Mouse (Mus musculus): Measurements from ENCODE around the gene Git1. TPM values are rescaled to one million over a fixed set of nuclear protein-coding genes. Genes with fewer than 3 reads are reported as not detected.

Gene Git1
- polyA plus RNA-seq, 1 experiment from 2014 or later, result 18.1 TPM

- Histone ChIP-seq H3K4me2 (replicated peaks; ENCODE audit: low read depth, low read length) (no peak overlapping the region), H3K27ac (ENCODE audit: low read depth, low read length) (no peak overlapping the region), H3K9me3 (ENCODE audit: control insufficient read depth, low read length) (no peaks in the 10 kb centered on the region), H3K36me3 (ENCODE audit: control insufficient read depth, insufficient read depth, low read length) (peaks cover 77% of the 10 kb centered on the region), H3K4me1 (ENCODE audit: control insufficient read depth, insufficient read depth, low read length) (peaks cover 15% of the 10 kb centered on the region), H3K4me3 (ENCODE audit: low read length) (no peak overlapping the region), H3K9ac (ENCODE audit: low read depth, low read length) (no peak overlapping the region), H3K27me3 (ENCODE audit: control insufficient read depth, insufficient read depth, low read length) (no peaks in the 10 kb centered on the region)
- ATAC-seq (ENCODE audit: low FRiP score, low TSS enrichment), result no peak
- 94% methylated on average over 4 of the region's 4 CpGs for WGBS
These were observed 8.6 kb downstream of the Git1 start for GRCm38 (mm10) chr11:77501971-77502370.

GRCm38 (mm10) chr11:77502481-77502880 lies 9.1 kb downstream of the Git1 start:
- no peak for ATAC-seq (ENCODE audit: low FRiP score, low TSS enrichment)
- Histone ChIP-seq H3K4me2 (replicated peaks; ENCODE audit: low read depth, low read length) (no peak overlapping the region), H3K4me1 (ENCODE audit: control insufficient read depth, insufficient read depth, low read length) (peaks cover 9% of the 10 kb centered on the region; the same call in 1 of the 2 replicates), H3K4me3 (ENCODE audit: low read length) (no peak overlapping the region), H3K9ac (ENCODE audit: low read depth, low read length) (no peak overlapping the region), H3K36me3 (ENCODE audit: control insufficient read depth, insufficient read depth, low read length) (peaks cover 82% of the 10 kb centered on the region), H3K9me3 (ENCODE audit: control insufficient read depth, low read length) (no peaks in the 10 kb centered on the region), H3K27me3 (ENCODE audit: control insufficient read depth, insufficient read depth, low read length) (no peaks in the 10 kb centered on the region), H3K27ac (ENCODE audit: low read depth, low read length) (no peak overlapping the region)
- 79% methylated on average over 6 of the region's 6 CpGs for WGBS

GRCm38 (mm10) chr11:77503511-77503910 lies 10.1 kb downstream of the Git1 start:
- Histone ChIP-seq H3K27ac (ENCODE audit: low read depth, low read length) (no peak overlapping the region), H3K36me3 (ENCODE audit: control insufficient read depth, insufficient read depth, low read length) (peaks cover 84% of the 10 kb centered on the region), H3K4me1 (ENCODE audit: control insufficient read depth, insufficient read depth, low read length) (peaks cover 6% of the 10 kb centered on the region; the same call in 1 of the 2 replicates), H3K27me3 (ENCODE audit: control insufficient read depth, insufficient read depth, low read length) (no peaks in the 10 kb centered on the region), H3K9ac (ENCODE audit: low read depth, low read length) (no peak overlapping the region), H3K9me3 (ENCODE audit: control insufficient read depth, low read length) (no peaks in the 10 kb centered on the region), H3K4me2 (replicated peaks; ENCODE audit: low read depth, low read length) (no peak overlapping the region), H3K4me3 (ENCODE audit: low read length) (no peak overlapping the region)
- ATAC-seq (ENCODE audit: low FRiP score, low TSS enrichment), result no peak
- WGBS, result 68% methylated on average over 3 of the region's 3 CpGs

GRCm38 (mm10) chr11:77504377-77504776 lies 11.0 kb downstream of the Git1 start:
- H3K4me2 ChIP-seq (replicated peaks; ENCODE audit: low read depth, low read length), result no peak overlapping the region
- 94% methylated on average over 19 of the region's 19 CpGs for WGBS
- H3K9me3 ChIP-seq (ENCODE audit: control insufficient read depth, low read length), result no peaks in the 10 kb centered on the region
- H3K4me1 ChIP-seq (ENCODE audit: control insufficient read depth, insufficient read depth, low read length), result peaks cover 8% of the 10 kb centered on the region; the same call in 1 of the 2 replicates
- no peak overlapping the region for H3K27ac ChIP-seq (ENCODE audit: low read depth, low read length)
- no peak overlapping the region for H3K9ac ChIP-seq (ENCODE audit: low read depth, low read length)
- ATAC-seq (ENCODE audit: low FRiP score, low TSS enrichment), result no peak
- no peak overlapping the region for H3K4me3 ChIP-seq (ENCODE audit: low read length)
- peaks cover 79% of the 10 kb centered on the region for H3K36me3 ChIP-seq (ENCODE audit: control insufficient read depth, insufficient read depth, low read length)
- H3K27me3 ChIP-seq (ENCODE audit: control insufficient read depth, insufficient read depth, low read length), result no peaks in the 10 kb centered on the region

- no peak overlapping the region for H3K27ac ChIP-seq (ENCODE audit: low read depth, low read length)
- H3K9ac ChIP-seq (ENCODE audit: low read depth, low read length), result no peak overlapping the region
- no peak overlapping the region for H3K4me3 ChIP-seq (ENCODE audit: low read length)
- H3K9me3 ChIP-seq (ENCODE audit: control insufficient read depth, low read length), result no peaks in the 10 kb centered on the region
- H3K27me3 ChIP-seq (ENCODE audit: control insufficient read depth, insufficient read depth, low read length), result no peaks in the 10 kb centered on the region
- peaks cover 8% of the 10 kb centered on the region; the same call in 1 of the 2 replicates for H3K4me1 ChIP-seq (ENCODE audit: control insufficient read depth, insufficient read depth, low read length)
- H3K36me3 ChIP-seq (ENCODE audit: control insufficient read depth, insufficient read depth, low read length), result peaks cover 68% of the 10 kb centered on the region
- ATAC-seq (ENCODE audit: low FRiP score, low TSS enrichment), result no peak
- WGBS, result 87% methylated on average over 22 of the region's 22 CpGs
- H3K4me2 ChIP-seq (replicated peaks; ENCODE audit: low read depth, low read length), result no peak overlapping the region
These were observed 12.1 kb downstream of the Git1 start for GRCm38 (mm10) chr11:77505291-77505980.

GRCm38 (mm10) chr11:77506273-77506672 lies 12.9 kb downstream of the Git1 start:
- H3K36me3 ChIP-seq (ENCODE audit: control insufficient read depth, insufficient read depth, low read length), result peaks cover 61% of the 10 kb centered on the region
- WGBS, result 88% methylated on average over 14 of the region's 14 CpGs
- no peak for ATAC-seq (ENCODE audit: low FRiP score, low TSS enrichment)

GRCm38 (mm10) chr11:77506941-77507340 lies 13.6 kb downstream of the Git1 start:
- no peaks in the 10 kb centered on the region for H3K27me3 ChIP-seq (ENCODE audit: control insufficient read depth, insufficient read depth, low read length)
- H3K4me3 ChIP-seq (ENCODE audit: low read length), result no peak overlapping the region
- H3K4me2 ChIP-seq (replicated peaks; ENCODE audit: low read depth, low read length), result no peak overlapping the region
- ATAC-seq (ENCODE audit: low FRiP score, low TSS enrichment), result no peak
- peaks cover 57% of the 10 kb centered on the region for H3K36me3 ChIP-seq (ENCODE audit: control insufficient read depth, insufficient read depth, low read length)
- no peak overlapping the region for H3K27ac ChIP-seq (ENCODE audit: low read depth, low read length)
- WGBS, result 89% methylated on average over 6 of the region's 6 CpGs
- H3K9ac ChIP-seq (ENCODE audit: low read depth, low read length), result no peak overlapping the region
- peaks cover 8% of the 10 kb centered on the region; the same call in 1 of the 2 replicates for H3K4me1 ChIP-seq (ENCODE audit: control insufficient read depth, insufficient read depth, low read length)
- H3K9me3 ChIP-seq (ENCODE audit: control insufficient read depth, low read length), result no peaks in the 10 kb centered on the region

More at GRCm38 (mm10) chr11:77506273-77506672, 12.9 kb downstream of the Git1 start:
- Histone ChIP-seq H3K4me2 (replicated peaks; ENCODE audit: low read depth, low read length) (no peak overlapping the region), H3K27me3 (ENCODE audit: control insufficient read depth, insufficient read depth, low read length) (no peaks in the 10 kb centered on the region), H3K4me1 (ENCODE audit: control insufficient read depth, insufficient read depth, low read length) (peaks cover 8% of the 10 kb centered on the region; the same call in 1 of the 2 replicates), H3K27ac (ENCODE audit: low read depth, low read length) (no peak overlapping the region), H3K4me3 (ENCODE audit: low read length) (no peak overlapping the region), H3K9ac (ENCODE audit: low read depth, low read length) (no peak overlapping the region; the same call in 1 of the 2 replicates), H3K9me3 (ENCODE audit: control insufficient read depth, low read length) (no peaks in the 10 kb centered on the region)

GRCm38 (mm10) chr11:77507426-77507825 lies 14.1 kb downstream of the Git1 start:
- 82% methylated on average over 4 of the region's 4 CpGs for WGBS
- ATAC-seq (ENCODE audit: low FRiP score, low TSS enrichment), result no peak
- peaks cover 11% of the 10 kb centered on the region for H3K4me1 ChIP-seq (ENCODE audit: control insufficient read depth, insufficient read depth, low read length)
- H3K4me2 ChIP-seq (replicated peaks; ENCODE audit: low read depth, low read length), result no peak overlapping the region
- no peak overlapping the region for H3K27ac ChIP-seq (ENCODE audit: low read depth, low read length)
- no peak overlapping the region for H3K4me3 ChIP-seq (ENCODE audit: low read length)
- peaks cover 52% of the 10 kb centered on the region for H3K36me3 ChIP-seq (ENCODE audit: control insufficient read depth, insufficient read depth, low read length)
- no peaks in the 10 kb centered on the region for H3K9me3 ChIP-seq (ENCODE audit: control insufficient read depth, low read length)
- no peaks in the 10 kb centered on the region for H3K27me3 ChIP-seq (ENCODE audit: control insufficient read depth, insufficient read depth, low read length)
- H3K9ac ChIP-seq (ENCODE audit: low read depth, low read length), result no peak overlapping the region

Measured in kidney, embryonic 14.5 days (tissue).